Mouse (Mus musculus) CH12.LX (cell line): ENCODE measurements around the gene Fnbp1. TPM values are rescaled to one million over a fixed set of nuclear protein-coding genes. Genes with fewer than 3 reads are reported as not detected.

Experiments used
- DNase-seq: peaks from one replicate; pipeline ENCODE4 v3.0.0-alpha.2; 2013; ENCODE audit errors: extremely low read depth
- H3K27ac ChIP-seq: 2 replicates; pipeline ENCODE4 v1.5.1; 2012; ENCODE audit warnings: low read depth, mild to moderate bottlenecking, control low read depth, moderate library complexity; ENCODE audit not compliant: insufficient read depth
- H3K27me3 ChIP-seq: replicated peaks from 2 replicates; pipeline ENCODE3; 2012; ENCODE audit warnings: inconsistent platforms
- H3K36me3 ChIP-seq, 2 experiments: replicated peaks in 1 of 2; 2 replicates each; pipeline versions ENCODE3 to v1.6.1; 2012; ENCODE audit warnings: inconsistent platforms in 1 of 2, low read length in 1 of 2, mild to moderate bottlenecking in 1 of 2, mixed read lengths in 1 of 2, moderate library complexity in 1 of 2; ENCODE audit not compliant: control insufficient read depth in 1 of 2, insufficient read depth in 1 of 2
- H3K4me1 ChIP-seq, 2 experiments: 2 replicates each; pipeline ENCODE4 v1.6.1; 2012; ENCODE audit warnings: inconsistent platforms in 1 of 2, moderate library complexity in 1 of 2; ENCODE audit not compliant: insufficient read depth in 2 of 2, control insufficient read depth in 1 of 2
- H3K4me2 ChIP-seq: 2 replicates; pipeline ENCODE4 v1.6.1; 2012; ENCODE audit warnings: low read depth, mild to moderate bottlenecking, control low read depth; ENCODE audit not compliant: poor library complexity, insufficient read depth, severe bottlenecking
- H3K4me3 ChIP-seq, 3 experiments: fragments of 150-350 bp in 1 of 3; sonication (generic) in 1 of 3; replicated peaks in 1 of 3; 2 replicates each; pipeline versions ENCODE3 to v1.5.1; 2011 to 2012; ENCODE audit warnings: low read depth in 2 of 3, low read length in 2 of 3, mild to moderate bottlenecking in 2 of 3, moderate library complexity in 2 of 3, control low read depth in 1 of 3, improper control_type of control experiment in 1 of 3, inconsistent platforms in 1 of 3, mixed read lengths in 1 of 3; ENCODE audit not compliant: poor library complexity in 1 of 3
- H3K79me2 ChIP-seq: replicated peaks from 2 replicates; pipeline ENCODE4 v1.6.1; 2012; ENCODE audit warnings: mild to moderate bottlenecking, moderate library complexity; ENCODE audit not compliant: control insufficient read depth, poor library complexity, insufficient read depth, severe bottlenecking; ENCODE audit errors: extremely low read depth
- H3K9ac ChIP-seq: 2 replicates; pipeline ENCODE4 v1.6.1; 2012; ENCODE audit warnings: low read depth, mild to moderate bottlenecking, control low read depth, moderate library complexity; ENCODE audit not compliant: insufficient read depth
- H3K9me3 ChIP-seq: replicated peaks from 2 replicates; pipeline ENCODE3; 2012; ENCODE audit warnings: low read length, inconsistent platforms, mixed read lengths
- BHLHE40 ChIP-seq: IDR thresholded peaks from 2 replicates; pipeline ENCODE4 v1.6.1; 2011; ENCODE audit warnings: mild to moderate bottlenecking, low read depth, low read length, improper control_type of control experiment
- CHD1 ChIP-seq: IDR thresholded peaks from 2 replicates; pipeline ENCODE4 v1.6.1; 2012; ENCODE audit warnings: low read depth, low read length, improper control_type of control experiment, inconsistent platforms
- CHD2 ChIP-seq: IDR thresholded peaks from 2 replicates; pipeline ENCODE4 v1.6.1; 2011; ENCODE audit warnings: low read length, improper control_type of control experiment
- CTCF ChIP-seq, 2 experiments: IDR thresholded peaks in 1 of 2; conservative IDR thresholded peaks in 1 of 2; 2 replicates each; pipeline ENCODE4 v1.5.1; 2011 to 2012; ENCODE audit warnings: low read depth in 2 of 2, low read length in 2 of 2, improper control_type of control experiment in 1 of 2, inconsistent platforms in 1 of 2, mild to moderate bottlenecking in 1 of 2, moderate library complexity in 1 of 2
- E2F4 ChIP-seq: IDR thresholded peaks from 2 replicates; pipeline ENCODE4 v1.6.1; 2011; ENCODE audit warnings: low read depth, low read length, improper control_type of control experiment; ENCODE audit not compliant: insufficient replicate concordance
- ELF1 ChIP-seq: IDR thresholded peaks from 2 replicates; pipeline ENCODE4 v1.6.1; 2014; ENCODE audit warnings: low read depth, mild to moderate bottlenecking, inconsistent platforms, low read length, improper control_type of control experiment
- EP300 ChIP-seq: IDR thresholded peaks from 2 replicates; pipeline ENCODE4 v1.6.1; 2011; ENCODE audit warnings: low read length, improper control_type of control experiment
- GABPA ChIP-seq: IDR thresholded peaks from 2 replicates; pipeline ENCODE4 v1.6.1; 2012; ENCODE audit warnings: low read depth, low read length, improper control_type of control experiment, inconsistent platforms; ENCODE audit not compliant: insufficient replicate concordance
- HCFC1 ChIP-seq: IDR thresholded peaks from 2 replicates; pipeline ENCODE4 v1.6.1; 2012; ENCODE audit warnings: low read depth, mild to moderate bottlenecking, inconsistent platforms, low read length, improper control_type of control experiment
- IRF4 ChIP-seq: IDR thresholded peaks from 2 replicates; pipeline ENCODE4 v1.6.1; 2014; ENCODE audit warnings: low read depth, mild to moderate bottlenecking, inconsistent platforms, low read length, improper control_type of control experiment
- JUND ChIP-seq: conservative IDR thresholded peaks from 2 replicates; pipeline ENCODE4 v1.6.1; 2011; ENCODE audit warnings: low read depth, low read length, improper control_type of control experiment
- KAT2A ChIP-seq: IDR thresholded peaks from 2 replicates; pipeline ENCODE4 v1.6.1; 2012; ENCODE audit warnings: low read length, improper control_type of control experiment, inconsistent platforms; ENCODE audit not compliant: insufficient replicate concordance
- MXI1 ChIP-seq: IDR thresholded peaks from 2 replicates; pipeline ENCODE4 v1.6.1; 2011; ENCODE audit warnings: mild to moderate bottlenecking, low read depth, low read length, improper control_type of control experiment
- NELFE ChIP-seq: IDR thresholded peaks from 2 replicates; pipeline ENCODE4 v1.6.1; 2011; ENCODE audit warnings: low read depth, low read length, improper control_type of control experiment
- NRF1 ChIP-seq: IDR thresholded peaks from 2 replicates; pipeline ENCODE4 v1.6.1; 2014; ENCODE audit warnings: low read depth, mild to moderate bottlenecking, inconsistent platforms, low read length, improper control_type of control experiment, moderate library complexity
- PAX5 ChIP-seq: IDR thresholded peaks from 2 replicates; pipeline ENCODE4 v1.6.1; 2012; ENCODE audit warnings: low read length, inconsistent platforms, mixed read lengths
- POLR2A ChIP-seq: IDR thresholded peaks from 2 replicates; pipeline ENCODE4 v1.6.1; 2011; ENCODE audit warnings: low read depth, mild to moderate bottlenecking, improper control_type of control experiment, low read length
- POLR2AphosphoS2 ChIP-seq: IDR thresholded peaks from 2 replicates; pipeline ENCODE4 v1.6.1; 2011; ENCODE audit warnings: low read depth, low read length, improper control_type of control experiment
- RAD21 ChIP-seq: IDR thresholded peaks from 2 replicates; pipeline ENCODE4 v1.6.1; 2011; ENCODE audit warnings: low read depth, mild to moderate bottlenecking, low read length, improper control_type of control experiment, moderate library complexity
- SIN3A ChIP-seq: IDR thresholded peaks from 2 replicates; pipeline ENCODE4 v1.6.1; 2012; ENCODE audit warnings: low read length, improper control_type of control experiment, inconsistent platforms
- TBP ChIP-seq: conservative IDR thresholded peaks from 2 replicates; pipeline ENCODE4 v1.6.1; 2011; ENCODE audit warnings: low read depth, low read length, improper control_type of control experiment
- UBTF ChIP-seq: IDR thresholded peaks from 2 replicates; pipeline ENCODE4 v1.6.1; 2012; ENCODE audit warnings: low read depth, mild to moderate bottlenecking, inconsistent platforms, low read length, improper control_type of control experiment, moderate library complexity
- USF1 ChIP-seq: IDR thresholded peaks from 2 replicates; pipeline ENCODE4 v1.6.1; 2014; ENCODE audit warnings: low read depth, mild to moderate bottlenecking, inconsistent platforms, low read length, improper control_type of control experiment
- USF2 ChIP-seq: conservative IDR thresholded peaks from 2 replicates; pipeline ENCODE4 v1.6.1; 2011; ENCODE audit warnings: low read depth, low read length, improper control_type of control experiment
- ZKSCAN1 ChIP-seq: IDR thresholded peaks from 2 replicates; pipeline ENCODE4 v1.6.1; 2012; ENCODE audit warnings: low read depth, inconsistent platforms, low read length, improper control_type of control experiment, borderline replicate concordance
- dilution Hi-C: fragments of 300-500 bp; cut with MboI; formaldehyde crosslinking; loops from 2 replicates; pipeline ENCODE4 v1.14.3; 2020; ENCODE audit warnings: low sequenced_read_pairs; ENCODE audit not compliant: extremely low pct_unique_long_range_greater_than_20kb, extremely low pct_ligation_motif_present
- in situ Hi-C: fragments of 300-500 bp; cut with MboI; formaldehyde crosslinking; loops from 3 replicates; pipeline ENCODE4 v1.14.3; 2019; ENCODE audit warnings: low sequenced_read_pairs, low pct_ligation_motif_present, low pct_unique_long_range_greater_than_20kb, mixed read lengths
- polyA plus RNA-seq: library from polyadenylated mRNA; unstranded; fragments of >175 nt; gene quantifications from 2 replicates; pipeline ENCODE4 v1.2.1, GENCODE M21; 2012; ENCODE audit warnings: low read depth; ENCODE audit not compliant: insufficient read length
- total RNA-seq, 2 experiments: library from RNA; depleted of rRNA; stranded (reverse); fragments of 300-350 nt in 1 of 2; fragments of >200 nt in 1 of 2; gene quantifications; 2 replicates each; pipeline ENCODE4 v1.2.3; 2012 to 2014

Fnbp1 gene
- total and polyA plus RNA-seq, 3 experiments: 29.6 to 133 (median 50.5) TPM

DNA sequence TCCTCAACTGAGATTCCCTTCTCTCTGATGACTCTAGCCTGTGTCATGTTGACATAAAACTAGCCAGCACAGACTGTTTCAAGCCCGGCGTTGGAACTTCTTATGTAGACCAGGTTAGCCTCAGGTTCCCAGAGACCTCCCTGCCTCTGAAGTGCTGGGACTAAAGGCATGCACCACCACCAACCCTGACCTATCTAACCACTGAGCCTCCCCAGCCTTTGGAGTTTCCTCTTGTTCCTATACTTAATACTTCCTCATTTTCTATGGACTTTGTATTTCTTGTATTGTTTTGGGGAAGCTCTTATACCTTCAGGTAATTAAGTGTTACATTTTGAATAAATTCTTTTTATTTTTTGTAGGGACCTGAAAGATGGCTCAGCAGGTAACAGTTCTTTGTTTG is 27.6 kb downstream of the Fnbp1 start:
- Histone ChIP-seq H3K79me2 (peaks cover 91% of the 10 kb centered on the region), H3K4me3 (no peak overlapping the region), H3K4me2 (no peak overlapping the region), H3K4me1 (peaks cover 27 to 78% of the 10 kb centered on the region in 2 experiments), H3K9me3 (peaks cover 4% of the 10 kb centered on the region), H3K36me3 (peaks cover 12 to 55% of the 10 kb centered on the region in 2 experiments)
- no peak for TF ChIP-seq USF1
- TF ChIP-seq, all 38 proteins: peak for 0
- DNase-seq: no peak
- dilution Hi-C loops (no loop called here), in situ Hi-C loops (no loop called here)
- Histone ChIP-seq H3K9ac (no peak overlapping the region), H3K27me3 (no peaks in the 10 kb centered on the region), H3K27ac (no peak overlapping the region)

DNA sequence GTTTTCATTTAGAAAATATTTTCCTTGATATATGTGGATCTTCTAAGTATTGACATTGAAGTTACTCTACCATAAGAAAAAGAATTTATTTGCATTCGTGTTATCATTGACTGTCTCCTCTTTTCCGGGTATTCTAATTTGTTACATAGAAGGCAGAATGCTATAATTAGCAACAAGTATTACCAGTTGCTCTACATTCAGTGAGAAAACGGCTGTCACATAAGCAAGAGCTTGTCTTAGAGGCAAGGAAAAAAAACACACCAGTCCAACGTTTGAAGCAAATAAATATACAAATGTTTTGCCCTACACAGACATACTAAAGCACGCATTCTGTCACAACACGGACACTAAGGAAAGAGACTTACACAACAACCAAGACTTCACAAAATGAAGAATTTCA is 30.1 kb downstream of the Fnbp1 start:
- TF ChIP-seq GABPA (no peak), IRF4 (no peak), SIN3A (no peak), ELF1 (no peak), USF1 (no peak), RAD21 (no peak), CHD2 (no peak), TBP (no peak), CTCF (conservative IDR thresholded peaks at IDR 0.05 in 1 of 2, IDR thresholded peaks at IDR 0.05 in 1 of 2; ENCODE audit: low read depth in 2 of 2, low read length in 2 of 2) (no peak)
- in situ Hi-C loops (no loop called here), dilution Hi-C loops (no loop called here)
- no peak for DNase-seq
- Histone ChIP-seq H3K4me1 (peaks cover 17 to 75% of the 10 kb centered on the region in 2 experiments), H3K9ac (no peak overlapping the region), H3K36me3 (peaks cover 14 to 63% of the 10 kb centered on the region in 2 experiments), H3K79me2 (peaks cover 91% of the 10 kb centered on the region), H3K27ac (no peak overlapping the region), H3K27me3 (no peaks in the 10 kb centered on the region), H3K4me3 (no peak overlapping the region), H3K4me2 (no peak overlapping the region), H3K9me3 (peaks cover 4% of the 10 kb centered on the region)

GRCm38 (mm10) chr2:31109960-31110548 is 31.8 kb downstream of the Fnbp1 start:
- H3K79me2 ChIP-seq: peaks cover 91% of the 10 kb centered on the region
- TF ChIP-seq POLR2A (no peak), POLR2AphosphoS2 (no peak), ZKSCAN1 (no peak), JUND (no peak), ELF1 (no peak), E2F4 (no peak), IRF4 (no peak), HCFC1 (no peak), BHLHE40 (no peak), CHD2 (no peak), CHD1 (no peak), USF1 (no peak), PAX5 (no peak), NRF1 (no peak), KAT2A (no peak), UBTF (no peak), MXI1 (no peak), USF2 (no peak), NELFE (no peak), EP300 (no peak)
- no peak for DNase-seq
- no peaks in the 10 kb centered on the region for H3K27me3 ChIP-seq
- dilution Hi-C loops (no loop called here), in situ Hi-C loops (no loop called here)
- H3K4me3 ChIP-seq: no peak overlapping the region
- peaks cover 13 to 71% of the 10 kb centered on the region in 2 experiments for H3K4me1 ChIP-seq
- H3K27ac ChIP-seq: no peak overlapping the region
- peaks cover 4% of the 10 kb centered on the region for H3K9me3 ChIP-seq
- H3K36me3 ChIP-seq: peaks cover 14 to 71% of the 10 kb centered on the region in 2 experiments
- H3K4me2 ChIP-seq: no peak overlapping the region
- H3K9ac ChIP-seq: no peak overlapping the region
